Mouse (Mus musculus) heart, postnatal 4 days (tissue): ENCODE results near the gene Npr3. TPM values are rescaled to one million over a fixed set of nuclear protein-coding genes. Genes with fewer than 3 reads are reported as not detected.
A peak's percentile ranks its signal among the peaks of the same experiment; 100 is the strongest.
"Not testable (repeated sequence)": the region's sequence is repeated elsewhere in the genome, so short reads cannot be mapped to it uniquely, and the experiment has no call there.

ENCODE experiments used
- DNase-seq: peaks from one replicate; pipeline ENCODE4 v3.0.0; 2021
- total RNA-seq, 2 experiments: library from RNA; stranded (reverse); gene quantifications; 2 replicates each; pipeline ENCODE4 v1.2.3; 2021

Gene Npr3
- total RNA-seq, 2 experiments from 2014 or later = 39.6 to 45.7 TPM

- DNase-seq = no peak
These were observed 25.3 kb downstream of the Npr3 start for GRCm38 (mm10) chr15:11881822-11882221.

- DNase-seq = no peak
These were observed 28.8 kb downstream of the Npr3 start for GRCm38 (mm10) chr15:11878334-11878733.

- DNase-seq = no peak
These were observed 29.8 kb downstream of the Npr3 start for GRCm38 (mm10) chr15:11877273-11877672.

GRCm38 (mm10) chr15:11866918-11867317, 40.2 kb downstream of the Npr3 start:
- DNase-seq = no peak

DNA sequence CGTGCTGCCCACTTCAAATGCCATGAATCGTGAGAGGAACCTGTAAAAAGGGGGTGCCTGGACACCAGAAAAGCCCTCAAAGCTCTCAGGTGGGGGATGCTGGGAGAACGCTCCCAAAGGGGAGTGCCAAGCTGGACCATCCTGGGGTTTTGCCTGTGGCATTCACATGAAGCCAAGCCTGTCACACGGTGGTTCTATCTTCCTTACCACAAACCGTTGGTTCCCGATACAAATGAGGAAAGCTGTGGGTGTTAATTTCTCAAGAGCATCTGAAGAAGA, 43.6 kb downstream of the Npr3 start:
- no peak for DNase-seq

DNA sequence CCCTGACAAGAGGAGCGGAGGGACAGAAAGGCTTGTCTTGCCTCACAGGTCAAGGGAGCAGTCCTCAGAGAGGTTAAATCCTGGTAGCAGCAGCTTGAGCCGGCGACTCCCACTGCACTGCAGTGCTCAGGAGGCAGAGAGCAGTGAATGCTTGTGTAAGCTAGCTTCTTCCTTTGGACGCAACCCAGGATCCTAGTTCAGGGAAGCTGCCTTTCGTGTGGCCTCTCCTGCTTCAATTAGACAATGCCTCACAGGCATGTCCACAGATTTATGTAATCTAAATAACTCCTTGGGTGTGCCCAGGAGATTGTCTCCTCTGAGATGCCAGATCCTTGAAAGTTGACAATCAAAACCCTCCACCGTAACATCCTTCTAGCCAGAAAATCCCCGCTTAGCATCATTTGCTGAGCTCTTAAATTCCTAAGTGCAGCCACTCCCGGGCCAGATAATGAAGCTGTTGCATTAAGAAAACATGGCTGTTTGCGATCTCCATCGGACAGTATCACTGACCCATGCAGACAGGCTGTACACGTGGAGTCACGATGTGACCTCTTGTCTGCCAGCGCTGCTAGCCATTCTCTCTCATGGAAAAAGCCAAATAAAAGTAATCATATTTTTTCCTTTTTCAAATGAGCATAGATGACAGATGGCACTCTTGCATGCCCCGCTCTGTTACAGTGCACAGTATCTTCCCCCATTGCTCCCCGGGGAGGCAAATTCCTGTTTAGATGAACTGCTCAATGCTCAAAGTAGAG, 44.1 kb downstream of the Npr3 start:
- no peak for DNase-seq

DNA sequence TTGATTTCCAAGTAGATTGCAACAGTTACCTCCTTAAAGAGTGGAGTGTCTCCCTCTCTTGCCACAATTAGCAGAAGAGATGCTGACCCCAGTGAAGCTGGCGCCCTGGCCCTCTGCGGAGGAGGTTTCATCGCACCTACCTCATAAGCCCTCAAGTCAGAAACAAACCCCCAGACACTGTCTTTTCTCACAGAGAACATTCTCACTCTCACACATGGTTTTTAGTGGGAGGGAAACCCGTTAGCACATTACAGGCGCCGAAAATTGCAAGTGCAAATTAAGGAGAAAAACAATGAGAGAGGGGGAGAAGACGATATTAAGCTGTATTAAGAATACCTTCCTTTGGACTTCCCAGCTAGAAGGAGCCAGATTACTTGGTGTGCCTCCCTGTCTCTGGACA, 44.8 kb downstream of the Npr3 start:
- DNase-seq = no peak

- DNase-seq = no peak
These were observed 46.8 kb downstream of the Npr3 start for GRCm38 (mm10) chr15:11860259-11860658.

DNA sequence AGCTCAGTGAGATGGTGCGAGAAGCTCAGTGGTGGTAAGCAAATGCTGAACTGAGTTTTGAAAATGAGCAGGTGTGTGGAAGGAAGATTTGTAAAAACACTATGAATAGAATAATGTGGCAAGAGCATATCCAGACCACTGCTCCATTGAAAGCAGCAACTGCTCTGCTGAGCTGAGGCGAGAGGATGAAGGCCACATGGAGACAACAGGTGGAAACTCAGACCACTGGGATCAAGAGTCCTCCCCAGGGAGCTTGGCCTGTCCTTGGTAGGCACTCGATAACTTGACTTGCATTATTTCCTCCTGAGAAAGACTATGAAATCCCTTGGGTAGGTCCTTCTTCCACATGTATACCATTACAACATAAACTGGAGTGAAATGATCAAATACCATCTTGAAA, 47.3 kb downstream of the Npr3 start:
- DNase-seq = no peak

DNA sequence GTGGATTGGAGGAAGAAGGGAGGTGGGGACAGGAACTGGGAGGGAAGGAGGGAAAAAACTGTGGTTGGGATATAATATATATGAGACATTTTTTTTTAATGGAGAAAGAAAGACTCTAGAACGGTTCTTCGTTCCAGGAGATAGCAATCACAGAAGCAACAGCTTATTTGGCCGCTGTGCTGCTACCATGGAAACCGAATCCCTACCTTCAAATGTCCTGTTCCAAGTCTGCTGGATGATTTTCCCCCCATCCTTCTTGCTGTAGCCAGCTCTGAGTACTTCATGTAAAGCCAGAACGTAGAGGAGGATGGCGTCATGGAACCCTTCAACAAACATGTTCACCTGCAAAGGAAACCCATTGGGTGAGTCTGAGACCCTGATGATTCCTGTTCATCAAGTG, 48.7 kb downstream of the Npr3 start:
- DNase-seq = no peak

DNA sequence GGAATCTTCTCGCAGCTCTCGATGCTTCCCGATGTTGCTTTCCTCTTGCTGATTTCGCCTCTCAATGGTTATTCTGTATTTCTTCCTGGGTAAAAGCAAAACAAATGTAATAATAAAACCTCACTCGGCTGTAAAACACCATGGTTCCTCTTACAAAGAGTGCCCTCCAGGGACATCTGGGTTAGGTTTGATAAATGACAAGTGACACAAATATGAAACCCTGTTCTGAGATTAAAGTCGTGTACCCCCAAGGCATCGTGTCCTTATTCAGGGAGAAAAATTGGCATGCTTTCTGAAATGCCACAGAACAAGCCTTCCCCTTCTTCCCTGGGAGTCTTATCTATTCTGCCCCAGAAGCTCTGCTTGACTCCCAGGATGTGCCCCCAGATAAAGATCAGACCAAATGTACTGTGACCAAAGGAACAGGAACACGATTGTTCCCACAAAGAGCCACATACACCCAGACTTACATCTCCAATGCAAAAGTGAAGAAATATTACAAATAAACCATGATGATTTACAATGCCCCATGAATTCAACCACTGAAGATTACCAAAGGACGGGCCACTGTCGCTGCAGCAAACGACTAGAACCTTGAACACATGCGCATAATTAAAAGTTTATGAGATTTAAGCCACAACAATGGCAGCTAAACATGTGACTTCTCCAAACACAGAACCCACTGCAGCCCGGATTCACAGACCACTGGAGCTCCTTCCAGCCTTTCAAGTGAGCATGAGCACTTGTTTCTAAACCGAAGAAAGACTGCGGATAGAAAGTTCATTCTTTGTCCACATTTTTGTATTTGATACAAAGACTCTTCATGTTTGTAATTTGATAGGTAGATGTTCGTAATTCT, 61.7 kb downstream of the Npr3 start:
- DNase-seq = no peak

- DNase-seq = no peak
These were observed 63.0 kb downstream of the Npr3 start for GRCm38 (mm10) chr15:11844115-11844514.

DNA sequence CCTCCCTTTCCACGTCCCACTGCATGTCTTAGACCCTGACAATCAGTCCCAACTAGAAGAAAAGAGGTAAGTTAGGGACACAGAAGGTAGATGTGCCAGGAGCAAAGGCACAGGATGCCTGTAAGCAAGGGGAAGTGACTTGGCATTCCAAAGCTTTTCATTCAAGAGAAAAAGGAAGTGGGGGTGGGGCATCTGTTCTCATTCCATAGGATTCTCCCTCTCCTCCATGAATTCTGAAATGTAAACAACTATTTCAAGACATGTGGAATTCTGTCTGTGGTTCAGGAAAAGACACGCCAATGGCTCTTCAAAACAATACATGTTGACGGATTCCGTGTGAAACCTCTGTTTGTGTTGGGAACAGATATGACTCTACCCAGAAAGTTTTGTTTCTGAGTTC, 65.3 kb downstream of the Npr3 start:
- DNase-seq = no peak

GRCm38 (mm10) chr15:11835913-11836312, 71.2 kb downstream of the Npr3 start:
- DNase-seq = no peak

- not testable (repeated sequence) for DNase-seq
These were observed 84.7 kb downstream of the Npr3 start for GRCm38 (mm10) chr15:11822347-11822746.

DNA sequence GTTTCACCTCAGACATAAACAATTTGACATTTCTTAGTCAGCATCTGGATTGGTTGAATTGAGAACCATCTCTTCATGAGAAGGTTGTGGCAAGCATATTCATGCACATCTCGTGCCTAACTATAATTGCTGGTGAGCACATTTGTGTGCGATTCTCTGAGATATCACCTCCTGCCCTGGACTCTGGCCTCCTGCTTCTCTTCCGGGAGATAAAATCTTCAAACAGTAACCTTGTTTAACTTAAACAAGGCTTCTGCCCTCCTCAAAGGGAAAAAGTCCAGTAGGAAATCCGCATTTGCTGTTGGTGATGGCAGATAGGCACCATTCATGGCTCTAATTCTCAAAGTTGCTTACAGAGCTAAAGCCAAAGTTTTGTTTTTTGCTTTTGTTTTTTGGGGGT, 91.5 kb downstream of the Npr3 start:
- no peak for DNase-seq

DNA sequence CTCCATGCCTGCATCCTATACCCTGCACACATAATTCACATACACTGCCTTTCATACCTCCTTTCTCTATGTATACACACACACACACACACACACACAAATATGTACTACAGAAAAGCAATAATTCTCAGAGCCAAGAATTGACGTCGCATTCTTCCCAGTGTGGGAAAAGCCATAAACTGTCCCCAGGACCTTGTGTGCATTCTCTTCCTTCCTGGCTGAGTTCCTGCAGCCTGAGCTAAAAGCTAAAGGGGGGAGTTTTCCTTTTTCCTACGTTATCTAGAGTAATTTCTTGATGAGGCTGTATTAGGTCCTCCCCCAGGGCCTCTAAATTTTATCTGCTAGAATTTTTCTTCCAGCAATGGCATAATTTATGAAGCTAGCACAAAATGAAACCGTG, 103.5 kb downstream of the Npr3 start:
- no peak for DNase-seq

- DNase-seq = peak; percentile 36
These were observed 105.0 kb downstream of the Npr3 start for GRCm38 (mm10) chr15:11801863-11802722.

DNA sequence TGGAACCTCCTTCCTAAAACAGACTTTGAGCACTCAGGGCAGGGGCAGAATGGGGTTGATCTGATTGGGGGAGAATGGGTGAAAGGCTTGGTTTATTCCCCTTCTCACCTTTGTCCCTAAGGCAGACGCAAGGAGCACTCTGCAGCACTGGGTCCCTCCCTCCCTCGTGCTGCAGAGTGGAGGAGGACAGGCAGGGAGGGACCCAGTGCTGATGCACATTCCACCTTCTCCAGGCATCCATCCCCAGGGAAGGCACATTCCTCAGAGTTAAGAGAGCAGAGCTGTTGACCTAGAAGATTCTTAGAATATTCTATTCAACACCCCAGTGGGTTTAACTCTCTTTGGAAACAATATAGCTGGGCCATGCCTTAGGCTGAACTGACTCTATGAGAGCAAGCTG, 112.5 kb downstream of the Npr3 start:
- no peak for DNase-seq
